Mouse (Mus musculus): ENCODE measurements around the gene Itk.

GRCm38 (mm10) chr11:46382466-46382865, 6.8 kb downstream of the Itk start:
- TF ChIP-seq CTCF (IDR thresholded peaks at IDR 0.05; ENCODE audit: borderline replicate concordance, control insufficient read depth, extremely low read depth, insufficient read depth, low read length, poor library complexity) (no peak), POLR2A (IDR thresholded peaks at IDR 0.05; ENCODE audit: control insufficient read depth, extremely low read depth, insufficient read depth, low read length, poor library complexity) (no peak)

All from thymus, adult 2 months (tissue).